Mouse (Mus musculus): ENCODE data around the gene Erp27. TPM values are rescaled to one million over a fixed set of nuclear protein-coding genes. Genes with fewer than 3 reads are reported as not detected.
"Not testable (repeated sequence)": the region's sequence is repeated elsewhere in the genome, so short reads cannot be mapped to it uniquely, and the experiment has no call there.

Gene Erp27
- polyA plus RNA-seq (2016; fragmentation: Nextera tagmentation; extraction: Ambion mirVana) = 0.29 TPM in 1 of 2 replicates, not detected in the other

GRCm38 (mm10) chr6:136922080-136922479 lies at the start of gene Erp27:
Gene Erp27 (minus strand): TSS chr6:136922180.
- no peaks in the 10 kb centered on the region for H3K27me3 ChIP-seq (replicated peaks; ENCODE audit: low read depth, poor library complexity, severe bottlenecking)
- no peak for DNase-seq (ENCODE audit: low spot score)
- H3K9me3 ChIP-seq = no peaks in the 10 kb centered on the region
- no peaks in the 10 kb centered on the region for H3K36me3 ChIP-seq (replicated peaks)
- H3K27ac ChIP-seq (replicated peaks) = no peak within 1 kb of the TSS
- peaks cover 4% of the 10 kb centered on the region; the same call in 1 of the 2 replicates for H3K4me1 ChIP-seq
- H3K4me3 ChIP-seq = no peak within 1 kb of the TSS
- WGBS = 87% methylated on average over 5 of the region's 5 CpGs

- H3K27ac ChIP-seq (replicated peaks); DNase-seq (ENCODE audit: low spot score); H3K27me3 ChIP-seq (replicated peaks; ENCODE audit: low read depth, poor library complexity, severe bottlenecking); H3K4me1 ChIP-seq; H3K9me3 ChIP-seq; H3K4me3 ChIP-seq; H3K36me3 ChIP-seq (replicated peaks): not testable (repeated sequence)
- WGBS = 49% methylated on average over 4 of the region's 4 CpGs
Measured at GRCm38 (mm10) chr6:136968877-136969276, 46.9 kb upstream of the Erp27 start.

- WGBS = 68% methylated on average over 4 of the region's 4 CpGs
- Histone ChIP-seq H3K27ac (replicated peaks) (no peak overlapping the region), H3K27me3 (replicated peaks; ENCODE audit: low read depth, poor library complexity, severe bottlenecking) (no peaks in the 10 kb centered on the region), H3K9me3 (no peaks in the 10 kb centered on the region), H3K36me3 (replicated peaks) (no peaks in the 10 kb centered on the region), H3K4me1 (no peaks in the 10 kb centered on the region), H3K4me3 (no peak overlapping the region)
- no peak for DNase-seq (ENCODE audit: low spot score)
Measured at GRCm38 (mm10) chr6:136967466-136967865, 45.5 kb upstream of the Erp27 start.

- Histone ChIP-seq H3K27me3 (replicated peaks; ENCODE audit: low read depth, poor library complexity, severe bottlenecking) (no peaks in the 10 kb centered on the region), H3K4me3 (no peak overlapping the region), H3K36me3 (replicated peaks) (no peaks in the 10 kb centered on the region), H3K27ac (replicated peaks) (no peak overlapping the region), H3K4me1 (no peaks in the 10 kb centered on the region), H3K9me3 (no peaks in the 10 kb centered on the region)
- 76% methylated on average over 10 of the region's 10 CpGs for WGBS
- DNase-seq (ENCODE audit: low spot score) = no peak
Measured at GRCm38 (mm10) chr6:136965912-136966311, 43.9 kb upstream of the Erp27 start.

GRCm38 (mm10) chr6:136964609-136965510 lies 42.9 kb upstream of the Erp27 start:
- Histone ChIP-seq H3K27ac (replicated peaks) (no peak overlapping the region), H3K36me3 (replicated peaks) (no peaks in the 10 kb centered on the region), H3K9me3 (no peaks in the 10 kb centered on the region), H3K4me1 (no peaks in the 10 kb centered on the region), H3K27me3 (replicated peaks; ENCODE audit: low read depth, poor library complexity, severe bottlenecking) (no peaks in the 10 kb centered on the region), H3K4me3 (no peak overlapping the region)
- no peak for DNase-seq (ENCODE audit: low spot score)
- WGBS = 78% methylated on average over 13 of the region's 13 CpGs

- 82% methylated on average over 11 of the region's 11 CpGs for WGBS
- no peaks in the 10 kb centered on the region for H3K36me3 ChIP-seq (replicated peaks)
- 0 out of 2 replicates have a peak, but pooled peaks cover 3% of the 10 kb centered on the region for H3K4me1 ChIP-seq
- no peak overlapping the region for H3K4me3 ChIP-seq
- DNase-seq (ENCODE audit: low spot score) = no peak
- no peaks in the 10 kb centered on the region for H3K9me3 ChIP-seq
- H3K27me3 ChIP-seq (replicated peaks; ENCODE audit: low read depth, poor library complexity, severe bottlenecking) = no peaks in the 10 kb centered on the region
- H3K27ac ChIP-seq (replicated peaks) = no peak overlapping the region
Measured at GRCm38 (mm10) chr6:136962957-136963356, 41.0 kb upstream of the Erp27 start.

- WGBS = 69% methylated on average over 11 of the region's 11 CpGs
- H3K27me3 ChIP-seq (replicated peaks; ENCODE audit: low read depth, poor library complexity, severe bottlenecking) = no peaks in the 10 kb centered on the region
- no peak overlapping the region for H3K4me3 ChIP-seq
- DNase-seq (ENCODE audit: low spot score) = no peak
- no peaks in the 10 kb centered on the region for H3K9me3 ChIP-seq
- 0 out of 2 replicates have a peak, but pooled peaks cover 3% of the 10 kb centered on the region for H3K4me1 ChIP-seq
- H3K36me3 ChIP-seq (replicated peaks) = no peaks in the 10 kb centered on the region
- no peak overlapping the region for H3K27ac ChIP-seq (replicated peaks)
Measured at GRCm38 (mm10) chr6:136959131-136959530, 37.2 kb upstream of the Erp27 start.

GRCm38 (mm10) chr6:136957062-136957461 lies 35.1 kb upstream of the Erp27 start:
- Histone ChIP-seq H3K4me3 (no peak overlapping the region), H3K27ac (replicated peaks) (no peak overlapping the region), H3K27me3 (replicated peaks; ENCODE audit: low read depth, poor library complexity, severe bottlenecking) (no peaks in the 10 kb centered on the region), H3K9me3 (no peaks in the 10 kb centered on the region), H3K4me1 (0 out of 2 replicates have a peak, but pooled peaks cover 3% of the 10 kb centered on the region), H3K36me3 (replicated peaks) (no peaks in the 10 kb centered on the region)
- WGBS = 78% methylated on average over 7 of the region's 7 CpGs
- no peak for DNase-seq (ENCODE audit: low spot score)

GRCm38 (mm10) chr6:136955240-136955639 lies 33.3 kb upstream of the Erp27 start:
- no peak for DNase-seq (ENCODE audit: low spot score)
- no peaks in the 10 kb centered on the region for H3K9me3 ChIP-seq
- no peaks in the 10 kb centered on the region for H3K27me3 ChIP-seq (replicated peaks; ENCODE audit: low read depth, poor library complexity, severe bottlenecking)
- H3K4me1 ChIP-seq = 0 out of 2 replicates have a peak, but pooled peaks cover 3% of the 10 kb centered on the region
- H3K4me3 ChIP-seq = no peak overlapping the region
- WGBS = 91% methylated on average over 3 of the region's 3 CpGs
- H3K27ac ChIP-seq (replicated peaks) = no peak overlapping the region
- no peaks in the 10 kb centered on the region for H3K36me3 ChIP-seq (replicated peaks)

GRCm38 (mm10) chr6:136954715-136955114 lies 32.7 kb upstream of the Erp27 start:
- Histone ChIP-seq H3K9me3 (no peaks in the 10 kb centered on the region), H3K36me3 (replicated peaks) (no peaks in the 10 kb centered on the region), H3K4me1 (0 out of 2 replicates have a peak, but pooled peaks cover 3% of the 10 kb centered on the region), H3K27ac (replicated peaks) (no peak overlapping the region), H3K27me3 (replicated peaks; ENCODE audit: low read depth, poor library complexity, severe bottlenecking) (no peaks in the 10 kb centered on the region), H3K4me3 (no peak overlapping the region)
- WGBS = 88% methylated on average over 8 of the region's 8 CpGs
- no peak for DNase-seq (ENCODE audit: low spot score)

GRCm38 (mm10) chr6:136954192-136954591 lies 32.2 kb upstream of the Erp27 start:
- Histone ChIP-seq H3K4me1 (0 out of 2 replicates have a peak, but pooled peaks cover 2% of the 10 kb centered on the region), H3K27ac (replicated peaks) (no peak overlapping the region), H3K36me3 (replicated peaks) (no peaks in the 10 kb centered on the region), H3K27me3 (replicated peaks; ENCODE audit: low read depth, poor library complexity, severe bottlenecking) (no peaks in the 10 kb centered on the region), H3K9me3 (no peaks in the 10 kb centered on the region), H3K4me3 (no peak overlapping the region)
- DNase-seq (ENCODE audit: low spot score) = no peak
- 87% methylated on average over 6 of the region's 6 CpGs for WGBS

GRCm38 (mm10) chr6:136952930-136953329 lies 30.9 kb upstream of the Erp27 start:
- Histone ChIP-seq H3K4me3 (no peak overlapping the region), H3K36me3 (replicated peaks) (no peaks in the 10 kb centered on the region), H3K4me1 (no peaks in the 10 kb centered on the region), H3K9me3 (no peaks in the 10 kb centered on the region), H3K27ac (replicated peaks) (no peak overlapping the region), H3K27me3 (replicated peaks; ENCODE audit: low read depth, poor library complexity, severe bottlenecking) (no peaks in the 10 kb centered on the region)
- WGBS = 91% methylated on average over 9 of the region's 9 CpGs
- DNase-seq (ENCODE audit: low spot score) = no peak

- Histone ChIP-seq H3K9me3 (no peaks in the 10 kb centered on the region), H3K4me1 (peaks cover 3% of the 10 kb centered on the region; the same call in 1 of the 2 replicates), H3K4me3 (no peak overlapping the region), H3K36me3 (replicated peaks) (no peaks in the 10 kb centered on the region), H3K27me3 (replicated peaks; ENCODE audit: low read depth, poor library complexity, severe bottlenecking) (no peaks in the 10 kb centered on the region), H3K27ac (replicated peaks) (no peak overlapping the region)
- WGBS = 91% methylated on average over 2 of the region's 2 CpGs
- no peak for DNase-seq (ENCODE audit: low spot score)
Measured at GRCm38 (mm10) chr6:136950171-136950570, 28.2 kb upstream of the Erp27 start.
